Comparison of ENCODE assay signal across 8 mouse cellular contexts in the genomic region with DNA sequence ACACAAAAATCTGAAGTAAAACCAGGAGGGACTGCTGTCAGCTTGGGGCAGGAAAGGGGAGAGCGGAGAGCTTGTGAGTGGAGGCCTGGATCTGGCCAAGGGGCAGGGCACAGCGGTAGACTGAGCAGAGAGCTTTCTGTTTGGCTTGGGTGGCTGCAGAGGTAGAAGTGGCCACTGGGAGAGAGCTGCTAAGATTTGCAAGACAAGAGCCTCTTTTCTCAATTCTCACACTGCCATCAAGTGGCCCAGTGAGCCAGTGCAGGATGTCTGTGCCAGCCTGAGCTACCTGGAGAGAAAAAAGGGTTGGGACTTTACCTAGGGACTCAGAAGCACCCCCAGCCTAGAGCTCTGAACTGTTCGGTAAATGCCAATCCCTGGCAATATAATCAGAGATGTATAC. TPM values are rescaled to one million over a fixed set of nuclear protein-coding genes. Genes with fewer than 3 reads are reported as not detected.
DNase-seq lines count a peak whose midpoint lies in the region; ATAC-seq and TF ChIP-seq lines count a peak whose summit lies in the region.

No protein-coding gene starts in this region.

- H3K27me3 ChIP-seq in embryonic facial prominence, embryonic 15.5 days, result no peaks in the 10 kb centered on the region
- H3K27me3 ChIP-seq in heart, embryonic 11.5 days (ENCODE audit: control insufficient read depth, insufficient read depth, low read length), result no peaks in the 10 kb centered on the region
- H3K27me3 ChIP-seq in kidney, embryonic 15.5 days, result no peaks in the 10 kb centered on the region
- no peaks in the 10 kb centered on the region for H3K27me3 ChIP-seq in limb, embryonic 15.5 days
- no peaks in the 10 kb centered on the region for H3K27me3 ChIP-seq in midbrain, postnatal 0 days (ENCODE audit: insufficient read depth, low read length)
- no peaks in the 10 kb centered on the region for H3K27me3 ChIP-seq in stomach, embryonic 15.5 days (replicated peaks)

- peaks cover 5% of the 10 kb centered on the region; the same call in 1 of the 2 replicates for H3K36me3 ChIP-seq in embryonic facial prominence, embryonic 15.5 days
- H3K36me3 ChIP-seq in heart, embryonic 11.5 days (ENCODE audit: control insufficient read depth, insufficient read depth, low read length), result 0 out of 2 replicates have a peak, but pooled peaks cover 3% of the 10 kb centered on the region
- 0 out of 2 replicates have a peak, but pooled peaks cover 5% of the 10 kb centered on the region for H3K36me3 ChIP-seq in kidney, embryonic 15.5 days
- H3K36me3 ChIP-seq in limb, embryonic 15.5 days, result no peaks in the 10 kb centered on the region
- no peaks in the 10 kb centered on the region for H3K36me3 ChIP-seq in midbrain, postnatal 0 days (ENCODE audit: insufficient read depth, low read length)
- no peaks in the 10 kb centered on the region for H3K36me3 ChIP-seq in stomach, embryonic 15.5 days

- ATAC-seq in embryonic facial prominence, embryonic 15.5 days (ENCODE audit: insufficient number of reproducible peaks, low FRiP score, low TSS enrichment, low read depth), result peak; percentile 70; the same call in 1 of the 2 replicates
- no peak; the same call in 1 of the 2 replicates for ATAC-seq in heart, embryonic 11.5 days (replicated peaks; ENCODE audit: insufficient number of reproducible peaks, low FRiP score, low TSS enrichment)
- peak; percentile 78 for ATAC-seq in kidney, embryonic 15.5 days (replicated peaks; ENCODE audit: low FRiP score)
- ATAC-seq in limb, embryonic 15.5 days (ENCODE audit: insufficient number of reproducible peaks, low FRiP score, low TSS enrichment, low read depth), result peak; percentile 74; the same call in 1 of the 2 replicates
- ATAC-seq in midbrain, postnatal 0 days (ENCODE audit: low FRiP score), result peak; percentile 86
- peak; percentile 69 for ATAC-seq in stomach, embryonic 15.5 days (ENCODE audit: insufficient read depth, low FRiP score, low read depth)

- H3K4me1 ChIP-seq in embryonic facial prominence, embryonic 15.5 days, result peaks cover 33% of the 10 kb centered on the region
- H3K4me1 ChIP-seq in heart, embryonic 11.5 days (ENCODE audit: control insufficient read depth, insufficient read depth, low read length), result peaks cover 18% of the 10 kb centered on the region
- H3K4me1 ChIP-seq in kidney, embryonic 15.5 days, result peaks cover 26% of the 10 kb centered on the region
- H3K4me1 ChIP-seq in limb, embryonic 15.5 days, result peaks cover 24% of the 10 kb centered on the region
- no peaks in the 10 kb centered on the region for H3K4me1 ChIP-seq in midbrain, postnatal 0 days (ENCODE audit: insufficient read depth, low read length)
- 0 out of 2 replicates have a peak, but pooled peaks cover 13% of the 10 kb centered on the region for H3K4me1 ChIP-seq in stomach, embryonic 15.5 days

- 20% methylated on average over 3 of the region's 3 CpGs for WGBS in embryonic facial prominence, embryonic 15.5 days
- WGBS in heart, embryonic 11.5 days (ENCODE audit: insufficient replicate concordance), result 17% methylated on average over 3 of the region's 3 CpGs
- 10% methylated on average over 3 of the region's 3 CpGs for WGBS in kidney, embryonic 15.5 days
- 22% methylated on average over 3 of the region's 3 CpGs for WGBS in limb, embryonic 15.5 days
- 14% methylated on average over 3 of the region's 3 CpGs for WGBS in midbrain, postnatal 0 days
- 26% methylated on average over 3 of the region's 3 CpGs for WGBS in stomach, embryonic 15.5 days

- no peak overlapping the region for H3K4me3 ChIP-seq in embryonic facial prominence, embryonic 15.5 days (replicated peaks)
- H3K4me3 ChIP-seq in heart, embryonic 11.5 days (ENCODE audit: low read depth, low read length), result no peak overlapping the region
- no peak overlapping the region for H3K4me3 ChIP-seq in kidney, embryonic 15.5 days (replicated peaks)
- H3K4me3 ChIP-seq in limb, embryonic 15.5 days, result no peak overlapping the region
- no peak overlapping the region for H3K4me3 ChIP-seq in midbrain, postnatal 0 days (ENCODE audit: low read depth, low read length)
- H3K4me3 ChIP-seq in stomach, embryonic 15.5 days (replicated peaks), result no peak overlapping the region

- no peak overlapping the region for H3K9ac ChIP-seq in embryonic facial prominence, embryonic 15.5 days
- 0 out of 2 replicates have a peak overlapping the region, but pooled peaks have one; percentile 28 for H3K9ac ChIP-seq in heart, embryonic 11.5 days (ENCODE audit: low read depth, low read length)
- no peak overlapping the region for H3K9ac ChIP-seq in kidney, embryonic 15.5 days
- no peak overlapping the region for H3K9ac ChIP-seq in limb, embryonic 15.5 days
- 0 out of 2 replicates have a peak overlapping the region, but pooled peaks have one; percentile 24 for H3K9ac ChIP-seq in midbrain, postnatal 0 days (replicated peaks; ENCODE audit: low read length, poor library complexity, severe bottlenecking)
- H3K9ac ChIP-seq in stomach, embryonic 15.5 days, result no peak overlapping the region

- peak overlapping the region; percentile 8; the same call in 1 of the 2 replicates for H3K27ac ChIP-seq in embryonic facial prominence, embryonic 15.5 days (replicated peaks)
- peak overlapping the region; percentile 59; the same call in 1 of the 2 replicates for H3K27ac ChIP-seq in heart, embryonic 11.5 days (ENCODE audit: low read depth, low read length)
- peak overlapping the region; percentile 61; the same call in 1 of the 2 replicates for H3K27ac ChIP-seq in kidney, embryonic 15.5 days
- H3K27ac ChIP-seq in limb, embryonic 15.5 days, result peak overlapping the region; percentile 61; the same call in 1 of the 2 replicates
- no peak overlapping the region for H3K27ac ChIP-seq in midbrain, postnatal 0 days (ENCODE audit: low read depth, low read length)
- no peak overlapping the region; the same call in 1 of the 2 replicates for H3K27ac ChIP-seq in stomach, embryonic 15.5 days

- no peaks in the 10 kb centered on the region for H3K9me3 ChIP-seq in embryonic facial prominence, embryonic 15.5 days (replicated peaks)
- H3K9me3 ChIP-seq in heart, embryonic 11.5 days (replicated peaks; ENCODE audit: control insufficient read depth, low read length), result no peaks in the 10 kb centered on the region
- H3K9me3 ChIP-seq in kidney, embryonic 15.5 days (replicated peaks), result no peaks in the 10 kb centered on the region
- H3K9me3 ChIP-seq in limb, embryonic 15.5 days, result no peaks in the 10 kb centered on the region
- no peaks in the 10 kb centered on the region for H3K9me3 ChIP-seq in midbrain, postnatal 0 days (ENCODE audit: low read length)
- no peaks in the 10 kb centered on the region for H3K9me3 ChIP-seq in stomach, embryonic 15.5 days

- H3K4me2 ChIP-seq in embryonic facial prominence, embryonic 15.5 days (replicated peaks), result no peak overlapping the region
- H3K4me2 ChIP-seq in heart, embryonic 11.5 days, result no peak overlapping the region; the same call in 1 of the 2 replicates
- H3K4me2 ChIP-seq in kidney, embryonic 15.5 days, result no peak overlapping the region
- no peak overlapping the region for H3K4me2 ChIP-seq in limb, embryonic 15.5 days
- H3K4me2 ChIP-seq in midbrain, postnatal 0 days (ENCODE audit: low read depth, low read length, poor library complexity, severe bottlenecking), result no peak overlapping the region
- no peak overlapping the region for H3K4me2 ChIP-seq in stomach, embryonic 15.5 days

- DNase-seq in A20 (ENCODE audit: low read depth, low spot score), result peak; percentile 78
- DNase-seq in adrenal gland, postnatal 25 days, result peak; percentile 67
- peak; percentile 89 for DNase-seq in midbrain, postnatal 0 days (ENCODE audit: low spot score)

- TF ChIP-seq CTCF in midbrain, postnatal 0 days (IDR thresholded peaks at IDR 0.05), result peak; percentile 94

RNA-seq across cellular contexts. Expression of gene Tomm20, which starts 24.8 kb away (rescaled TPM):
- 162 and 189 TPM in 2 replicates for total RNA-seq in adrenal gland, postnatal 25 days (2021)
- 185 and 193 TPM in 2 replicates for polyA plus RNA-seq in embryonic facial prominence, embryonic 15.5 days (2015; fragmentation: Nextera tagmentation; extraction: Ambion mirVana)
- polyA plus RNA-seq in heart, embryonic 11.5 days (2014; fragmentation: Nextera tagmentation; extraction: Ambion mirVana), result 237 and 242 TPM in 2 replicates
- polyA plus RNA-seq in kidney, embryonic 15.5 days (2015; fragmentation: Nextera tagmentation; extraction: Ambion mirVana), result 244 and 246 TPM in 2 replicates
- 184 and 185 TPM in 2 replicates for polyA plus RNA-seq in limb, embryonic 15.5 days (2015; fragmentation: Nextera tagmentation; extraction: Ambion mirVana)
- 149 and 190 TPM in 2 replicates for total RNA-seq in midbrain, postnatal 0 days (2014; rRNA removed)
- polyA plus RNA-seq in midbrain, postnatal 0 days (2015; fragmentation: Nextera tagmentation; extraction: Ambion mirVana), result 236 TPM in 2 replicates
- polyA plus RNA-seq in stomach, embryonic 15.5 days (2015; fragmentation: Nextera tagmentation; extraction: Ambion mirVana), result 226 and 231 TPM in 2 replicates

RNA-seq across cellular contexts. Expression of gene Rbm34, which starts 50.0 kb away (rescaled TPM):
- total RNA-seq in adrenal gland, postnatal 25 days (2021), result 13.0 and 15.4 TPM in 2 replicates
- polyA plus RNA-seq in embryonic facial prominence, embryonic 15.5 days (2015; fragmentation: Nextera tagmentation; extraction: Ambion mirVana), result 23.1 and 23.7 TPM in 2 replicates
- 15.6 and 16.0 TPM in 2 replicates for polyA plus RNA-seq in heart, embryonic 11.5 days (2014; fragmentation: Nextera tagmentation; extraction: Ambion mirVana)
- polyA plus RNA-seq in kidney, embryonic 15.5 days (2015; fragmentation: Nextera tagmentation; extraction: Ambion mirVana), result 23.5 and 26.0 TPM in 2 replicates
- 22.2 and 22.3 TPM in 2 replicates for polyA plus RNA-seq in limb, embryonic 15.5 days (2015; fragmentation: Nextera tagmentation; extraction: Ambion mirVana)
- 16.2 and 22.1 TPM in 2 replicates for total RNA-seq in midbrain, postnatal 0 days (2014; rRNA removed)
- 26.7 and 32.7 TPM in 2 replicates for polyA plus RNA-seq in midbrain, postnatal 0 days (2015; fragmentation: Nextera tagmentation; extraction: Ambion mirVana)
- 24.3 and 26.5 TPM in 2 replicates for polyA plus RNA-seq in stomach, embryonic 15.5 days (2015; fragmentation: Nextera tagmentation; extraction: Ambion mirVana)

Comparison
In these comparisons a context has a peak if more than half of its experiments do, and no peak if none do; other contexts are left out.
1. H3K27ac ChIP-seq: peak in embryonic facial prominence, embryonic 15.5 days (single experiment), heart, embryonic 11.5 days (single experiment), kidney, embryonic 15.5 days (single experiment) and limb, embryonic 15.5 days (single experiment); none in midbrain, postnatal 0 days (single experiment) and stomach, embryonic 15.5 days (single experiment).
2. H3K9ac ChIP-seq: peak in heart, embryonic 11.5 days (single experiment) and midbrain, postnatal 0 days (single experiment); none in embryonic facial prominence, embryonic 15.5 days (single experiment), kidney, embryonic 15.5 days (single experiment), limb, embryonic 15.5 days (single experiment) and stomach, embryonic 15.5 days (single experiment).
3. Peak in every context shown above with its lines, with median percentiles within 50 percentile points of each other: DNase-seq.